Mouse (Mus musculus): ENCODE measurements around the gene Aox4.

DNA sequence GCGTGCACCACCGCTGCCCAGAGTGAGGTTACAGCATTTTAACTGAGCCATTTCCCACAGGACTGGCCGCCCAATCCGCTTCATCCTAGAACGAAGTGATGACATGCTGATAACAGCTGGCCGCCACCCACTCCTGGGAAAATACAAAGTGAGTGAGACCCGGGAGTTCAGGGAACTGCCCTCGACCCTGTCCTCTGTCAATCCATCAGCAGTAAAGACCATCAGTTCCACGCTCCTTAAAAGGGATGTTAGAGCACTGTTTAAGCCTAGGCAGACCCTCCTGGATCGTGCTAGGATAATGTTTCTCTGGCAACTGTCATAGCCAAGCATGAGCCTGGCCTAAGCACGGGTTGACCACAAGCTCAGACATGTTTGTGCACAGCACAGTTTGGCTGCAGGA is 43.3 kb downstream of the Aox4 start:
- TF ChIP-seq EP300 (IDR thresholded peaks at IDR 0.05; ENCODE audit: low read depth) = no peak
- no peak for TF ChIP-seq CTCF (IDR thresholded peaks at IDR 0.05; ENCODE audit: low read depth)

Data from heart, postnatal 0 days (tissue).